Mouse (Mus musculus) embryo, embryonic 10.5 days (tissue): Measurements from ENCODE around the gene Fcrlb.

Source experiments
- DNase-seq: peaks from one replicate; pipeline ENCODE4 v3.0.0-alpha.2; 2015; ENCODE audit warnings: low spot score

The Fcrlb gene

DNA sequence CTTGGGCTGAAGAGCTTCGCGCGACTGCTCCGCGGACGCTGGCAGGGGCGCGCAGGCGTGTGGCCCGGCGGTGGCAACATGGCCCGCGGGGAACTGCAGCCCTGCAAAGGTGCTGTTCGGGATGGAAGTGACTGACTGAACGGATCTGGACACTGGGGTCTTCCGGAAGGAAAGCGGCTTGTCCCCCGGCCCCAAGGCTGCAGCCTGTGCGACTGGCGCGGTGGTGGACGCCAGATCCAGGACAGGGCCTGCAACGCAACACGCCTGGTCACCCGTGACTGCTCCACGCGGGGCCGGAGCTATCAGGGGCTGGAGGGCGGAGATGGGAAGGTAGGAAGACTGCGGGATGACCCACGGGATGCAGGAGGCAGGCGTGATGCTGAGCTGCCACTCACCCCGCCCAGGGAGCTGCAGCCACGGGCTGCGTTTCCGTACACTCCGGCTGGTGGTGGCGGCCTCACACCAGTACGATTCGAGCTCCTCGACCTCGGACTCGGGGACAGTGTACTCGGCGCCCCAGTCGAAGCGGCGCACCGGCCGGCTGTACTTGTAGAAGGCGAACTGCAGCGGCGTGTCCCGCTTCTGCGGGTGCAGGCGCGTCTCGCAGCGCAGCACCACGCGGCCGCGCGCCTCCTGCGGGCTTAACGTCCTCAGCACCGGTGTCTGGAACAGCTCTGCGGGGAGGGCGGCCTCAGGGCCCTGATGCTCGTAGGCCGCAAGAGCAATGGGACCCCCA is 5.1 kb downstream of the Fcrlb start:
- DNase-seq = peak; percentile 52

DNA sequence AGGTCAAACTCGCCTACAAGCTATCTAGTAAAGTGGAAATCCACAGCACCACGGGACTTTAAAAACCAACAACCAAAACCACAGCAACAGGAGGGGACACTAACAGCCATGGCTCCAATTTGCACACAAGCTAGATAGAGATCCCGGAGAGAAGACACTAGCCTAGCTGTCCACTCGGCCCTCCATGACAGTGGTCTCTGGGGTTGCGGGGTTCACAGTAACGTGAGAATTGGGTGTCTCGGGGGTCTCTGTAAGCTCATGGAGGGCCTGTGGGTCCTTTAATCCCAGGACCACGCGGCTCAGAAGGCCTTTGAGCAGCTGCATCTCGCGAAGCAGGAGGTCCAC is 5.7 kb downstream of the Fcrlb start:
- no peak for DNase-seq

GRCm38 (mm10) chr1:170903485-170903884 is 9.3 kb downstream of the Fcrlb start:
- DNase-seq = no peak

- peak; percentile 94 for DNase-seq
Measured at GRCm38 (mm10) chr1:170901536-170902238, 11.1 kb downstream of the Fcrlb start.

- DNase-seq = peak; percentile 83
Measured at GRCm38 (mm10) chr1:170900799-170901467, 11.8 kb downstream of the Fcrlb start.

DNA sequence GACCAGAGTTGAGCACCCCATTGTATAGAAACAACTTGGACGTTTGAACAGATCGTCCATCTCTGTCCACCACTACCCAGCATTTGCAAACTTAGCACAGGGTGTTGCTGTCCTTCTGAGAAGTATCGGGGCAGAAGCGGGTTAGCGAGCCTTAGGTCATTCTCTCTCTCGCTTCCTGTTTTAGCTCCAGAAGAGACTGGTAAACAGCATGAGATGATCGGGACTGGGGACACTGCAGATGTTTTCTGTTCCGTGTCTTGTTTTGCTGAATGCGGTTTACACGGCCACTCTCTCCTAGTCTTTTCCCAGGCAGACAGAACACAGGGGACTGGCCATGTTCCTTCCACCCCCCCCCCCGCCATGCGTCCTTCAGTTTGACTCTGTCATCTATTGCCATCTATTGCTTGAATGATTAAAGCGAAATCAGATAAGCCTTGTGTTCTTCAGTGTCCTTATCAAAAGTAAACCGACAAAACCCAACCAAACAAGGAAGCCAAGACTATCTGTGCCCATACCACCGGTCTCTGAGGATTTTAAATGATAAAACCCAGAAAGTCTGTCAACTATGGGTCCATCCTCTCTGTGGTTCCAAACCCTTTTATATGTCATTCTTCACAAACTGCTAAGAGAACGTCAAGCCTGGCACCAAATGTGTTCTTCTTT is 14.2 kb downstream of the Fcrlb start:
- no peak for DNase-seq

- no peak for DNase-seq
Measured at GRCm38 (mm10) chr1:170896651-170897281, 16.0 kb downstream of the Fcrlb start.

- DNase-seq = peak; percentile 77
Measured at GRCm38 (mm10) chr1:170894603-170895602, 17.8 kb downstream of the Fcrlb start.

- no peak for DNase-seq
Measured at GRCm38 (mm10) chr1:170892279-170892678, 20.5 kb downstream of the Fcrlb start.

DNA sequence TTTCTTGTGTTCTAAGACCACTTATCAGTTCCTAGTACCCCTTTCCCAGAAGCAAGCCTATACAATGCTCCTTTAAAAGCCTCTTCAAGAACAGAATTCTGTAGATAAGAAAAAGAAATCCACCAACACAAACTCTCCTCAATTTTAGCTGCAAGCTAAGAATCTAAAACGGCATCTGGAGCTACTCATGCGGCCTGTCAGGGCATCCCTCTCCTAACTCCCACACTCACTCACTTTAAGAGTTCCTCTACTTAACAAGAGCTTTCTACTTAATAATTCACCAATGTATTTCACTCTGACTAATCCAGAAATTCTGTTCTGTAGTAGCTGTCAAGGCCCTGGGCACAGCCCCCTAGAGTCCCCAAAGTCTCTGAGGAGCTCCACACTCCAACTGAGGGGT is 21.1 kb downstream of the Fcrlb start:
- no peak for DNase-seq

DNA sequence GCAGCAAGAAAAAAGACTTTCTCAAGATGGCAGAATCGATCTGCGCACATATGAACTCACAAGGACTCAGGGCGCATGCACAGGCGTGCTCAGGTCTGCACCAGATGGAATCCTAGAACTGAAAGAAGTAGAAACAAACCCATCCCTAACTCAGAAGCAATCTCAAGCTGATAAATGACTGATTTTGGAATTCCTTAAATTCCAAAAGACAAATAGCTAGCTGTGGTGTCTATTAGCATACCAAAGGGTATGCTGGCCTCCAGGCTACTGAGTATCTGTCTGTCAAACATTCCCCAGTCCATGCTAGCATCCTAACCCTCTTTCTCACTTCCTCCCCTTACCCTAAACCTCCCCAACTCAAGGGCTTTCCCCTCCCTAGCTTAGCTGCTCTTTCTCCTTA is 23.4 kb downstream of the Fcrlb start:
- peak; percentile 10 for DNase-seq

- DNase-seq = peak; percentile 12
Measured at GRCm38 (mm10) chr1:170886044-170886458, 26.7 kb downstream of the Fcrlb start.

DNA sequence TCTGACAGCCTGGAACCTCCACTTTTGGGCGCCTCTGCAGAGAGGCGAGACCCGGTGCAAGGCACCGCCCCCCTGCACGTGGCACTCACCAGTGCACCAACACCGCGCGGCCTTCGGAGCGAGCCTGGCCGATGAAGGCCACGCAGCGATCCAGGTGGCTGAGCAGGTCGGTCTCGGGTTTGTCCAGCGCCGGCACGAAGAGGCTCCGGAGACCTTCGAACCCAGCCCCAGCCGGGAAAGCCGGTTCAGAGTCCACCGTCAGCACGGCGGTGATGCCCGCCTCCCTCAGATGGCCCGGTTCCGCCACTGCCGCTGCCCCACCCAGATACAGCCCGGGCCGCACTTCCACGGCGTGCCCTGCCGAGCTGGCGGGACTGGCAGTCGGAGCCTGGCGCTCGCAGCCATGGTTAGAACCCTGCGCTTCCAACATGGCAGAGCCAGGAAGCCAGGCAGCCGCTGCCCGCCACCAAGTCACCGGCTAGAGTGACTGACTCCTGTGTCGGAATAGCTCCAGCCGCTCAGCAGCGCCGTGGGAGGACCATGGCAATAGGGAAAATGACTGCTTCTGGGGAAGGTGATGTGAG is 27.7 kb downstream of the Fcrlb start, which contains the start of the genes Gm26620 and Dusp12:
Gm26620 (plus strand) TSS at position 88 of the 584 bp plus-strand sequence.
Dusp12 (minus strand) TSS at position 563 of the 584 bp plus-strand sequence.
- DNase-seq = peak; percentile 94

DNA sequence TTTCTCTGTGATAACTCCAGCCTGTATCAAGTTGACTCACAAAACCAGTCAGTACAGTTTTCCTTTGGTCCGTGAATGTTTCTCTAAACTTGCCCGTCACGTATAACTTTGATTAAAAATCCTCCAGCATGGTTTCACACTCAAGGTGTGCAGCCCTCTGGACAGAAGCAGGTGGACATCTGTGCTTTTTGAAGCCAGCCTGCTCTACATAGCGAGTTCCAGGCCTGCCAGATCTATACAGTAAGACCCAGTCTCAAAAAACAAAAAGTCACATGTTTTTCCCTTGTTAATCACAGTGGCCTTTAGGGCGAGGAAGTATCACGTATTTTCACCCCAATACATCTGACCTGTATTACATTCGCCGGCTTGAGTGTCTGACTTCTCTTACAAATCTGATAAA is 28.4 kb downstream of the Fcrlb start:
- DNase-seq = no peak

GRCm38 (mm10) chr1:170882915-170883485 is 29.7 kb downstream of the Fcrlb start:
- DNase-seq = no peak

GRCm38 (mm10) chr1:170876906-170877305 is 35.8 kb downstream of the Fcrlb start:
- no peak for DNase-seq

DNA sequence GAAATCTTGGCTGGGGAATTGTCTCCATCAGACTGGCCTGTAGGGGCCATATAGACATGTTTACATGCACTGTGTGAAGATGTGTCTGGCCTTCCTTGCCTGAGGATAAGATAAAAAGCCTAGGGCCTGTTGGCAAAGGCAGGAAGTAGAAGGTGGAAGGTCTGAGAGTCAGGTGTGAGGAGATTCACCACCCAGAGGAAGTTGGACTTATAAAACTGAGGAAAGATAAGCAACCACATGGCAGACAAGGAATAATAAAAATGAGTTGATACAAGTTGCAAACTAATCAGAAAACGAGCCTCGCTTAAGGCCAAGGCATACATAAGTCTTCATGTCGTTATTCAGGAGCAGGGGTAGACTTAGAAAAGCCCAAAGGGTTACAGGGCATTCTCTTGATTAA is 37.1 kb downstream of the Fcrlb start:
- DNase-seq = no peak

DNA sequence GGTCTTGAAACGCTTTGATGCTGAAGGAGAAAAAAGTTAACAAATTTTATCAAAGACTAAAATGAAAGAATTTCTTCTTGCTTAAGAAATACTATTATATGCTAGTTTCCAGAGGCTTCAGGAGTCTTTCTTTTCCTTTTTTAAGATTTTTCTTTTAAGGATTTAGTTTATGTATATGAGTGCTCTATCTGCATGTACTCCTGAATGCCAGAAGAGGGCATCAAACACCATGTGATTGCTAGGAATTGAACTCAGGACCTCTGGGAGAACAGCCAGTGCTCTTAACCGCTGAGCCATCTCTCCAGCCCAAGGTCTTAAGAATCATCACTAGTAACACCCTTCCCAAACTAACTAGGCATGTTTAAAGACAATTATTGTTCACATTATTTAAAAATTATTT is 40.8 kb downstream of the Fcrlb start:
- DNase-seq = no peak

- DNase-seq = no peak
Measured at GRCm38 (mm10) chr1:170871402-170871801, 41.3 kb downstream of the Fcrlb start.

DNA sequence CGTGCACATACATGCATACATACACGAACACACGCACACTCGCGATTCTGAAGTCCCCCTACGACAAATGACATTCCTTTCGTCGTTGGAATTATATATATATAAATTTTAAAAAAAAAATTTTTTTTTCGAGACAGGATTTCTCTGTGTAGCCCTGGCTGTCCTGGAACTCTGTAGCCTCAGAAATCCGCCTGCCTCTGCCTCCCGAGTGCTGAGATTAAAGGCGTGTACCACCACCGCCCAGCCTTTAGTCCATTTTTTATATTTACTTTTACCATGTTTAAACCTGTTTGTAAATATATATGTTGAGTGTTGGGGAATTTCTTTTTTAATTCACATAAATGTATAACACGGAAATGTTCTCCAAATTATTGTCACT is 43.8 kb downstream of the Fcrlb start:
- DNase-seq = no peak
